Mouse (Mus musculus): Measurements from ENCODE around the gene Ints1.

Gene Ints1

DNA sequence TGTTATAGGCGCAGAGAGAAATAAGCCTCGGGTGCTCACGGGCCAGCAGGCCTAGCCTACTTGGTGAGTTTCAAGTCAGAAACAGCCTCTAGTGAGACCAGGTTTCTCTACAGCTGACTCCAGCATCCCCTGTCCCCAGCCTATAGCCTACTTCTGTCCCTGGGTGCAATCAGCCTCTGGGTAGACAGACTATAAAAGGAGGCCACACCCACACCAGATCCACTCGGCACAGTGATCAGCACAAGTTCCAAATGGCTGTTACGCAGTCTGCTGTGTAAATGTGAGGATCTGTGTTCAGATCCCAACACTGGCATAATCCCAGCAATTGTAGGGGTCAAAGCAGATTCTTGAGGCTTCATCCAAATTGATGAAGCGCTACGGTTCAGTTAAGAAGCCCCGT lies 27.7 kb upstream of the Ints1 start:
- in situ Hi-C loops (cut with MboI; ENCODE audit: unreplicated experiment in 2 of 2) = no loop called here

DNA sequence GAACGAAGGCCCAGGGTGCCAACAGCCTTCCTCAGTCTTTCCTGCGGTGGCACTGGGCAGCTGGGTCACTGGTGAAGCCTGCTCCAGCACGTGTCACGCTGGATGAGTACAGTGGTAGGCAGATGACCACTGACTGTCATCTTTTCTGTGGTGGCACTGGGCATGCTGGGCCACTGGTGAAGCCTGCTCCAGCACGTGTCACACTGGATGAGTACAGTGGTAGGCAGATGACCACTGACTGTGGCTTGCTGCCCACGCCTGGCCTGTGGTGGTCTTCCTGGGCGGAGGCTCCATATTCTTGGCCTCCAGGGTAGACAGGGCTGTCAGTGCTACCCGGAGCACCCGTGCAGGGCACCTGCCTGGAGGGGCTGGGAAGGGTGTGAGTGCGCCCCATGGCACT lies 26.4 kb upstream of the Ints1 start:
- in situ Hi-C loops (cut with MboI; ENCODE audit: unreplicated experiment in 2 of 2) = no loop called here

DNA sequence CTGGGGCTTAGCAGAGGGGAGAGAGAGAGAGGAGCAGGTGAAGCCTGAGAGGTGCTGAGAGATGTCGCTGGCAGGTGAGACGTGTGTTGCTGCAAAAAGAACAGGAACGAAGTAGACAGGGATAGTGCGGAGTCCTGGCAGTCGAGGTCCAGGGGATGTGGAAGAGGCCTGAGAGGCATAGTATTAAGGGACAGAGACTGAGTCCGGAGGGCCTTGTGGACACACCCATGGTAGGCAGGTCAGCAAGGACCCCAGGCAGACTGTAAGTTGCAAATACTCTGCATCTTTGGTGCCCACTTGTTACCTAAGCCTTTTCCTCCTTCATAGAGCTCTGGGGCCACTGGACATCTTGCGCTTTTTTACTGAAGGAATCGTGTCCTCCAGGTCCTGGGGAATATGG lies 25.8 kb upstream of the Ints1 start:
- in situ Hi-C loops (cut with MboI; ENCODE audit: unreplicated experiment in 2 of 2) = no loop called here

DNA sequence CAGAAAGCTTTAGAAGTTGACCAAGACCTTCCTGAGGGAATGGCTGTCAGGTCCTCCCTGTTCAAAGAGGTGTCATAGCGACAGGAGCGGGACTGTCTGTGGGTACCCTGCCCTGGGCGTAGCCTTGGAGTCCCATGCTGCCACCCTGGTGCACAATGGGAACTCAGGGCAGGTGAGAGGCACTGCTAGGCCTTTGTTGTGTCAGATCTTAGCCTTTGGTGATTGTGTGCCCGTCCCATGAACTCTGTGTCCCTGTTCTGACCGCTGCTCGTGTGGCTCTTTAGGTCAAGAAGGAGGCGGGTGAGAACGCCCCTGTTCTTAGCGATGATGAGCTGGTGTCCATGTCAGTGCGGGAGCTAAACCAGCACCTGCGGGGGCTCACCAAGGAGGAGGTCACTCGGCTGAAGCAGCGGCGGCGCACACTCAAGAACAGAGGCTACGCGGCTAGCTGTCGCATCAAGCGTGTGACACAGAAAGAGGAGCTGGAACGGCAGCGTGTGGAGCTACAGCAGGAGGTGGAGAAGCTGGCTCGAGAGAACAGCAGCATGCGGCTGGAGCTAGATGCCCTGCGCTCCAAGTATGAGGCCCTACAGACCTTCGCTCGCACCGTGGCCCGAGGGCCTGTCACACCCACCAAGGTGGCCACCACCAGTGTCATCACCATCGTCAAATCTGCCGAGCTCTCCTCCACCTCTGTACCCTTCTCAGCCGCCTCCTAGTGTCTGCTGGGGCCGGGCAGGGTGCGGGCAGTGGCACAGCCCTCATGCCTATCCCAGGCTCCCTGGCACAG lies 24.5 kb upstream of the Ints1 start:
- in situ Hi-C loops (cut with MboI; ENCODE audit: unreplicated experiment in 2 of 2) = loop anchor here in 1 of 2 experiments (25.0 kb wide), 1 partner anchor 1638 kb away; the partner anchor contains the start of genes Ap4m1, Cops6, Mcm7 and Zfp113

DNA sequence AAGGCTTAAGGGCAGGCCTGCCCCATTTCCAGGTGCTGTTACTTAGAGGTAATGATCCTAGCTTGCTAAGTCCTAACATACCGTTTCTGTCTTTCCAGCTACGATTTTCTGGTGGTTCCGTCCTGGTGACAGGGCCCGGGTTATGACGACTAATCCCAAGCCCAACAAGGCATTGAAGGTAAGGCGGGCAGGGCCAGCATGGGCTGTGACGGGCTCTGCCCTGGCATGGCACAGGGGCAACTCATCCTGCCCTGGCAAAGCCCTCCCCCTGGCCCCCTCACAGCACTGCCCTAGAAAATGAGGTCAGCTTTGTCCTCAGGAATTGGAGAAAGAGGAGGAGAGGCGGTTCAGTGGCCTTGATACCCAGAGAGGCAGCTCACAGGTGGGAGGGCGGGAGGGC lies 23.6 kb upstream of the Ints1 start:
- in situ Hi-C loops (cut with MboI; ENCODE audit: unreplicated experiment in 2 of 2) = loop anchor here in 1 of 2 experiments (25.0 kb wide), 1 partner anchor 1637 kb away; the partner anchor contains the start of genes Ap4m1, Cops6, Mcm7 and Zfp113

DNA sequence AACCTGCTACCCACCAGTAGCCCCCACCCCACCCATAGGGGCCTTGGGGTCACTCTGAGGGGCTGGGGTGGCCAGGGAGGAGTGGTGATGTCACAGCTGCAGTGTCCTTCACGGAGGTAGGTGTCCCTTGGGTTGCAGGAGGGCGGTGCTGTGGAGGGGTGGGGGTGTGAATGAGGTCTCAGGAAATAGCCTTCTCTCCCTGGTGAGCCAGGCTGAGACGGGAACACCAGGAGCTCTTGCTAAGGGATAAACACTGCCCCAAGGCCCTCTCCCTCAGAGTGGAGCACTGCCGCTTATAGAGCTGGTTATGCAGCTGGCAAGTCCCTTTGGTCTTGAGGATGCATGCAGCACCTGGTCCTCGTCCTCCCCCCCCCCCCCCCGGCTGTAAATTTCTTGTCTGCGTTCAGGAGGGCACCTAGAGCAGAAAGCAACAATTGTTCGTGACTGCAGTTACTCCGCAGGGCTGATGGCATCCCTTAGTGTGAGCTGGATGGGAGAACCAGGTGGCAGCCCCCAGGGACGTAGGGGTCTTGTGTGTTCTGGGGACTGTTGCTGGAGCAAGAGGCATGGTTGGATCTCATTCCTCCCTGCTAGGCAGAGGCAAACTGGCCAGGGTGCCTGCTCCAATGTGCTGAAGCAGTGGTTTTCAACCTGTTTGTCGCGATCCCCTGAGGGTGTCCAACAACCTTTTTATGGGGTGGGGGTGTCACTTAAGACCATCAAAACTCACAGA lies 22.9 kb upstream of the Ints1 start:
- in situ Hi-C loops (cut with MboI; ENCODE audit: unreplicated experiment in 2 of 2) = loop anchor here in 1 of 2 experiments (25.0 kb wide), 1 partner anchor 1636 kb away; the partner anchor contains the start of genes Ap4m1, Cops6, Mcm7 and Zfp113

DNA sequence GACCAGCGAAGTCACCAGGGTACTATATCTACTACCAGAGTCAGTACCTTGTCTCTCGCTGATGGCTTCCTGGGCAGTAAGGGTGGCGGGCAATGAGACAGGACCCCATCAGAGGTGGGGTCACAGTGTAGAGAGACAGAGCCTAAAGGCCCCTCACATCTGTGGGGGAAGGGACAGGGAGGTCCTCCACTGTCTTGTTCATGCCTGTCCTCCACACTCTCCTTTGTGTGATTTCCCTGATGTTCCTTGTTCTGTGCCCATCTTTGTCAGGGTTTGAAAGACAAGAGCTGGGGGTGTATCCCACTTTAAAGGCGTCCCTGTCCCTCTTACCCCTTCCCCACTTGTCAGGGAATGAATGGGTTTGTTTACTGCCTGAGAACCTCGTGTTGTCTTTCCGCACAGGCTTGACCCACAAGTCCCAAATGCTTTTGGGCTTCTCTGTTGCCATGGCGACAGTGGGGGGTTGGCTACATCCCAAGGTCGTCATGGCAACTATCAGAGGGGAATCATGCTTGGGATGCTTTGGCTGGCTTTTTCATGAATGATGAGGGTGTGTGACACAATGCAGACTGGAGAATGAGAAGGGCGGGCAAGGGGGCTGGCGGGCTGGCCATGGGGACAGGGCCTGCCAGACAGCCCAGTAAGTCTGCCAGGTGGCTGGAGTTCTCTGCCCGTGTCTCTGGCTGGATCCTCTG lies 22.1 kb upstream of the Ints1 start:
- in situ Hi-C loops (cut with MboI; ENCODE audit: unreplicated experiment in 2 of 2) = loop anchor here in 1 of 2 experiments (25.0 kb wide), 1 partner anchor 1635 kb away; the partner anchor contains the start of genes Ap4m1, Cops6, Mcm7 and Zfp113

DNA sequence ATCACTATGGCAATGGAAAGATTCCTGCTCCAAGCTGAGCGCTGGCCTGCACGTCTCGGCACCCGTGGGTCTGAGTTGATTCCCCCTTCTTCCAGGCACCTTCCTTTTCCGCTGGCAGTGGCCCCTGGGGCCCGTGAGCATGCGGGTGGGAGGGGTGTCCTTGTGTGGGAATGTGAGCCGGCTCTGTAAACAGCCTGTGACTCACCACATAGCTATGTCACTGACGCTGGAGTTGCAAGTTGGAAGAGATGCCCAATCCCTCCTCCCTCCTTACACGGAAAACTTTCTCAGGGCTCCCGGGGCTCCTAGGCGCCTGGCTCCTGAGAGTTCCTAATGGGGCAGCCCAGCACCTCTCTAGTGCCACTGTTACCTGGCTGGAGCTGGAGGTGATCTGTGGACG lies 21.4 kb upstream of the Ints1 start:
- in situ Hi-C loops (cut with MboI; ENCODE audit: unreplicated experiment in 2 of 2) = loop anchor here in 1 of 2 experiments (25.0 kb wide), 1 partner anchor 1635 kb away; the partner anchor contains the start of genes Ap4m1, Cops6, Mcm7 and Zfp113

DNA sequence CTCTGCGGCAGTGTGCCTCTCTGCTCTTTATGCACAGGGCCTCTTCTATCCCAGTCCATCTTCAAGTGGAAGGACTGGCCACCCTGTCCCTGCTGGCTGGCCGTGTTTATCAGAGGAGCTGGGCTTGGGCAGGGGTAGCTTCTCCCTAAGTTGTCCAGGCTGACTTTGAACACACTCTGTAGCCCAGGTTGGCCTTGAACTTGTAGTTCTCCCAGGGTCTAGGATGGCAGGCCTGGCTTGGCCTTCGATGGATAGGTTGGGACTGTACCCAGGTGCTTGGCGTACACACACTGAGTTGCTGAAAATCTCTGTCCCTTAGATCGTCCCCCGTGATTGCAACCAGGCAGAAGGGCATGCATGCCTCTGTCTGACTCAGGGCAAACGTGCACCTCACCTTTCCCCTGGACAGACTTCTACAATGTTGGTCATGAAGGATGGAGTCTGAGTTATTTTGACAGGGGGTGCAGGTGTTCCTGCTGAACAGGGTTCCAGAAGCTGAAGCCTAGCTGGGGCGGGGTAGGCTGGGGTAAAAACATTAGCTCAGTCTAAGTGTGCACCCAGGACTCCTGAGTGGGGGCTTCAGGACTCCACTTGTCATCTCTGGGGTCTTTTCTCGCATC lies 20.6 kb upstream of the Ints1 start:
- in situ Hi-C loops (cut with MboI; ENCODE audit: unreplicated experiment in 2 of 2) = loop anchor here in 1 of 2 experiments (25.0 kb wide), 1 partner anchor 1634 kb away; the partner anchor contains the start of genes Ap4m1, Cops6, Mcm7 and Zfp113

DNA sequence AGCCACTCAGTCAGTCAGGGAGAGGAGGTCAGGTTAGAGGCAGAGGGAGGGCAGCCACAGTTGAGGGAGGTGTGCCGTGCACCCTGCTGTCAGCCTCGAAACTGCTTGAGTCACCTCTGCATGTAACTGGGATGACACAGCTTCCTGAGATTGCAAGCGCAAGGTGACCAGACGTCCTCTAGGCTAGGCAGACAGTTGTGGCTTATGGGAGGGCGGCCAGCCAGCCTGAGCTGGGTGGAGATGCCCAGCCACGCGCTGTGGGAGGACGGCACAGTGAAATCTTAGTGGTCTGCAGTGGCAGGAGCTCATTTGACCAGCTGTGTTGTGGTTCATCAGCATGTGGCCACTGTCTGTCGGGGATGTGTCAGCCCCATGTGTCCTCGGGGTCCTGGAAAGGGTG lies 19.5 kb upstream of the Ints1 start:
- in situ Hi-C loops (cut with MboI; ENCODE audit: unreplicated experiment in 2 of 2) = loop anchor here in 1 of 2 experiments (25.0 kb wide), 1 partner anchor 1633 kb away; the partner anchor contains the start of genes Ap4m1, Cops6, Mcm7 and Zfp113

DNA sequence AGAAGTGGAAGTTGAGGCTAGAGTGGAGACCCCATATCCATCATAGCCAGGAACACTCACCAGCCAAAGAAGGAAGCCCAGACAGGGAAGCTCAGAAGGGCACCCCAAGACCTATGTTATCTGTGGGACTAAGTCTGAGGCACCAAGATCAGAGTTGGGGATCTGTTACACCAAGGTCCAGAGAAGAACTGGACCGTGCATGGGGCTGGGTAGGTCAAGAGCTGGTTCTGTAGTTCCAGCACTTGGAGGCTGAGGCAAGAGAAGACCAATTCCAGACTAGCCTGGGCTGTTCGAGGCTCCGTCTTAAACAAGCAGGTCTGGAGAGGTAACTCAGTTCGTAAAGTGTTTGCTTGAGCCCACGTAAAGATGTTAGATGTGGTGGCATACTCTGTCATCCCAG lies 18.7 kb upstream of the Ints1 start:
- in situ Hi-C loops (cut with MboI; ENCODE audit: unreplicated experiment in 2 of 2) = loop anchor here in 1 of 2 experiments (25.0 kb wide), 1 partner anchor 1632 kb away; the partner anchor contains the start of genes Ap4m1, Cops6, Mcm7 and Zfp113

DNA sequence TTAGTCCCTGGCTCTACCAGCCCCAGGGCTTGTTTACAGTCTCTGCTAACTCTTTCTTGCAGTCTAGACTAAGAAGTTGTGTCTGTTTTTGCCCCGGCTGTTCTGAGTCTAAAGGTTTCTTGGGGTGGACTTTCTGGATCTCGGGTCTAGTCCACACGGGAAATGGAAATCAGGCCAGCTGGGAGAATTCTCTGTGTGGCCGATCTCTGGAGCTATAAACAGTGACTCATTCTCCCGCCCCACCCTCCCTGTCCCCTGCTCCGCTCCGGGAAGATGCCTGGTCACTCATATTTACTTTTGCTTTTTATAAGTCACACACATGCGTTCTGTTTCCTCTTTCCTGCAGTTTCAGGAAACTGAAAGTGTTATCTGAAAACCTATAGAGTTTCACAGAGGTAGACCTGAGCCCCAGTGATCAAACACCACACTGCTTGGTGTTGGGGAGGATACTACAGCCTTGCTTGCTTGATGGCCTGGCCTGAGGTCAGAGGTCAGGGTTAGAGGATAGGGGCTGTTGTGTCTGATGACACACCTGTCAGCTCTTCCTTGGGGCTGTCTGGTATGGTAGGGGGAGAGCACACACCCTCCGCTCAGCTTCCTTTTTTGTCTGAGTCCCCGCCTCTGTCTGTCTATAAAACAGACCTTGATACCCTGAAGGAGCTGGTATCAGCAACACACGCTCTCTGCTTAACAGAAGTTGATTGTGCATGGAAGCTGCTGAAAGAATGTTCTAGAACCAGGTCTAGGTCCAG lies 18.0 kb upstream of the Ints1 start:
- in situ Hi-C loops (cut with MboI; ENCODE audit: unreplicated experiment in 2 of 2) = loop anchor here in 1 of 2 experiments (25.0 kb wide), 1 partner anchor 1631 kb away; the partner anchor contains the start of genes Ap4m1, Cops6, Mcm7 and Zfp113

DNA sequence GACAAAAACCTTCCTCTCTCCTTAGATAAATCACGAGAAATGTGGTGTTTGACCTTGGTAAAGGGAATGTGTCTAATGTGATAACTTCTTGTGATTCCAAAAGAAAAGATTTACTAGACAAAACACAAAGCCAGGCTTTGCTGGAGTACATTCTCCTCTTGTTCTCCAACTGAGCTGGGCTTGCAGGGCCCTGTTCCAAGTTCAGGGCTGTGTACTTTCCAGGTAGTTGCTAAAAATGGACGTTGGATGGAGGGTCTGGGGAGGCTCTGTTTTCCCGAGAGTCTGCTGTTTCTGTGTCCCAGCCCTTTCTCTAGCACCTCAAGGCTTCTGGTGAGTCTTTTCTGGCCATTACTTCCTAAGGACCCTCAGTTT lies 17.5 kb upstream of the Ints1 start:
- in situ Hi-C loops (cut with MboI; ENCODE audit: unreplicated experiment in 2 of 2) = loop anchor here in 1 of 2 experiments (25.0 kb wide), 1 partner anchor 1631 kb away; the partner anchor contains the start of genes Ap4m1, Cops6, Mcm7 and Zfp113

DNA sequence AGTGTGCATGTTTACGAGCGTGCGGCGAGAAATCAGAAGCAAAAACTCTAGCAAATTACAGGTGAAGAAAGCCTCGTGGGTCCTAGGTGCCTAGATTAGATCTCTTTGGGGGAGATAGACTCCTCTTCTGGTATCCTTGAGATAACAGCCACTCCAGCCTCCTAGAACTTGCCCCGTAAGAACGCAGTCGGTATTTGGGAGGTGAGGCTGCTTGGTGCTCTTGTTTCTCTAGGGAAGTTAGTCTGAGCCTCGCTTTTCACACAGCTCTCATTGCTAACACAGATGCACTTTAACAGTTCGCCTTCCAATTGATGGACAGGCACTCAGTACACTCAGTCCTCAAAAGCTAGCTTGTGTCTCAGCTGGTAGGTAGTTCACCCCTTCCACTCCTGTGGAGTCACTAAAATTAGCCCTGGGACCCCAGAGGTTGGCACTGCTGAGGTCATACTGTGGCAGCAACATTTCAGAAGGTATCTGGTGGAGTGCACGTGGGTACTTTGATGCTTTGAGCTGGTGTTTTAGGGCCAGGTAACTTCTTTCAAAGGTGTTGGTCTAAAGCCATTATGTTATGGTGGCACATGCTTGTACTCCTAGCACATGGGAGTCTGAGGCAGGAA lies 16.8 kb upstream of the Ints1 start:
- in situ Hi-C loops (cut with MboI; ENCODE audit: unreplicated experiment in 2 of 2) = loop anchor here in 1 of 2 experiments (25.0 kb wide), 1 partner anchor 1630 kb away; the partner anchor contains the start of genes Ap4m1, Cops6, Mcm7 and Zfp113

DNA sequence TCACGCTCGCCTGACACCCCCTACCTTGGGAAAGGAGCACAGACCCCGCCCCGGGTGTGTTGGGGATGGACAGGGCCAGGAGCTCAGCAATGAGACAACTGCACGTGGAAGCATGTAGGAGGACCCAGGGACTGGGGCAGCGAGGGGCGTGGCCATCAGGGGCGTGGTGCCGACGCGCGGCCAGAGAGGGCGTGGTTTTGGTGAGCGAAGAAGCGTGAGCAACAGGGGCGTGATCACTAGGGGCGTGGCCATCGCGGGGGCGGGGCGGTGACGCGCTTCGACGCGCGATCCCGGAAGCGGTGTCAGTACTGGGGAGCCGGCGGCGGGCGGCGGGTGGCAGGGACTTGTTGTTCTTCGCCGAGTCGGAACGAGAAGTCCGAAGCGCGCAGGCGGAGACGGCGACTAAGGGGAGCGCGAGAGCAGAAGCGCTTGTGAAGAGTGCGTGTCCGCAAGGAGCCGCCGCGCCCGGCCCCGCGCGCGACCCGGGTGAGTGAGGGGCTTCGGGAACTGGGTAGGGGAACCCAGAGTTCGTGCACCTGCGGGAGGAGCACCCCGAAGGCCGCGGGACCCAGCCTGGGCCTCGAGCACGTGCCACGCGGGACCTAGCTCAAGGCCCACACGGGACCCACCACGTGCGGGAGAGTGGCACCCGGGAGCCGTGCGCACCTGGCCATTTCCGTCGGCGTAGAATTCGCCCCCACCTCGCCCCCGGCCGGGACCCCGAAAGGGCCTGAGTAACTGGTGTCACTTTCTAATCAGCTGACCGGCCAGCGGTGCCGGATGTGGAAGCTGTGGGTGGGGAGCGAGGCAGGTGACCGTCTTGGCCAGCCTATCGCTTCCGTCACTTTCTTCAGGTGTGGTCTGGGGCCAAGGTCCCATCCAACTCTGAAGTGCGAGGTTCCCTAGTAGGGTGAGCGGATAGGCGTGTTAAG lies 16.0 kb upstream of the Ints1 start, which contains the start of gene Mafk:
Gene Mafk, plus strand, starts transcription at position 287 of the 932 bp plus-strand sequence.
- in situ Hi-C loops (cut with MboI; ENCODE audit: unreplicated experiment in 2 of 2) = loop anchor here in 1 of 2 experiments (25.0 kb wide), 1 partner anchor 1629 kb away; the partner anchor contains the start of genes Ap4m1, Cops6, Mcm7 and Zfp113

DNA sequence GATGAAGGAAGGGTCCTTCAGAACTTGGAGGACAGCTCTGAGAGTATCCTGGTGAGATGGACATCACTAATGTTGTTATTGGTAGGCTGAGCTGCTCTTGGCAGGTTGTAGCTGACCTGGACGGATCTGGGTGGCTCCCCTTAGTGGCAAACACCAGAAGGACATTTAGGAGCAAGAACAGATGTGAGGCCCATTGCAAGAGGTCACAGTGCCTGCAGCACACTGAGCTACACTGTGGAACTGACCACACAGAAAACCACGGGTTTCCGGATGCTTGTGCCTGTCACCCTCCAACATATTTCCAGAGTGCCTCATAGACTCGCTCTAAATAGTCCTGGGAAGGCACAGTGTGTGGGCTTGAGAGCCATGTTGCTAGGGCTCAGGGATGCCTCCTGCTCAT lies 14.0 kb upstream of the Ints1 start:
- in situ Hi-C loops (cut with MboI; ENCODE audit: unreplicated experiment in 2 of 2) = loop anchor here in 1 of 2 experiments (25.0 kb wide), 1 partner anchor 1627 kb away; the partner anchor contains the start of genes Ap4m1, Cops6, Mcm7 and Zfp113

DNA sequence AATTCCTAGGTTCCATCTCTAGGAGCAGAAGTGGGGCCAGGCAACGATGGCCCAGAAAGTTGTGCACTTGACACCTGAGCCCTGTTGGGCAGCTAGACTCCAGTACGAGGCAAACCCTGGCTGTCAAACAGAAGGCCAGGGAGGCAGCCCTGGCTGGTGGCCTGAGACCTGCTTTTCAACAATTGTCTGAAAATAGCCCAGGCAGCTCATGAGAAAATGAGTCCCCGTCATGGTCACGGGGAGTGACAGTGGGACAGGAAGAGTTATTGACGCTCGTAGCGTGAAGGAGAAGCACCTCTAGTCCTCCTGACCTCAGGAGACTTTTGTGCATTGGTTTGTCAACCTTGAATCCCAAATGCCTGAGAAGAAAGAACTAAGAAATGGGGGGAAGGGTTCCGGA lies 5.9 kb upstream of the Ints1 start:
- in situ Hi-C loops (cut with MboI; ENCODE audit: unreplicated experiment in 2 of 2) = loop anchor here in 1 of 2 experiments (25.0 kb wide), 1 partner anchor 1619 kb away; the partner anchor contains the start of genes Ap4m1, Cops6, Mcm7 and Zfp113

Data from v-Abl transformed pro-B cells (cell line).